Mouse (Mus musculus): ENCODE measurements around the gene Smlr1.

- TF ChIP-seq TCF3 (IDR thresholded peaks at IDR 0.05; ENCODE audit: insufficient read length, low read depth) (no peak), MYOG (IDR thresholded peaks at IDR 0.05; ENCODE audit: control insufficient read depth in 1 of 3, insufficient read depth in 1 of 3, insufficient read length in 2 of 3, low read depth in 2 of 3) (no peak), POLR2A (IDR thresholded peaks at IDR 0.05; ENCODE audit: insufficient read length, low read depth) (no peak), TCF12 (IDR thresholded peaks at IDR 0.05; ENCODE audit: insufficient read depth, poor library complexity, severe bottlenecking) (no peak), SRF (IDR thresholded peaks at IDR 0.05; ENCODE audit: control insufficient read depth, insufficient read length, low read depth) (no peak), MAX (IDR thresholded peaks at IDR 0.05; ENCODE audit: low read depth) (no peak)
These were observed 16.1 kb downstream of the Smlr1 start for GRCm38 (mm10) chr10:25519954-25520353.
